Mouse (Mus musculus) right cerebral cortex, postnatal 36 days (tissue): ENCODE data around the gene Pcyt2.

ENCODE experiments used
- DNase-seq, 2 experiments: peaks; one replicate each; pipeline ENCODE4 v3.0.0; 2022; ENCODE audit warnings: low spot score in 2 of 2, mixed read lengths in 1 of 2

Gene Pcyt2

DNA sequence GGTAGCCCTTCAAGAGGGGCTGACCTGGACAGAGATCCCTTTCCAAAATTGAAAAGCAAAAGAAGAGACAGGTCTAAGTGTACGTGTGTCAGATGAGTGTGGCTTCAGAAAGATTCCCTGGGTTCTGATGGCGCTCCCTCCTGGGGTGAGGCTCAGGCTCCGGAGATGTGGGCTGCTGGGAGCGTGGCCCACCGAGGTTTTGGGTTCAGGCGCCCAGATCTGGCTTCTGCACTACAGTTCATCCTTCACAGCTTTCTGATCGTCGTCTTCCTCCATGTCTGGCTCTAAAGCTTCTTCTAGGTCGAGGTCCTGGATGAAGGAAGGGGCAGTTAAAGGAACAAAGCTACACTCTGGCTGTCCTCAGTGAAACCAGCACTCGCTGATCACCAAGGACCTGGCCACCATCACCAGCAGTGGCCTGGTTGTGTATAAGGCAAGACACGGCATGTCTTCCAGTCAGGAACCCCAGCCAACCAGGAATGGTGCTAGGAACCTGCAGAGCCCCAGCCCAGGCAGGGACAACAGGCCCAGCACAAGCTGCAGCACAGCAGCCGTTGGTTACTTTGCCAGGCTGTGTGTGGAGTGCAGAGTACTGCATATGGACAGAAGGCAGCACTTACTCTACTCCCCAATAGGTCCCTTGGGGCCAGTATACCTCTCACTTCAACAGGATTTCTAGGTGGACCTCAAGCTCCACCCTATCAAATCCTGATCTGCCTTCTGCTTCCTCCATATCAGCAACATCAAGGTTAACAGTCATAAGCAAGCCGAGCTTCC is 56.6 kb downstream of the Pcyt2 start:
- no peak for DNase-seq
